Mouse (Mus musculus) NIH3T3 (cell line): ENCODE measurements at regions not wholly inside any gene's neighbourhood (a gene's known extent, or its start where the extent isn't known, plus 50 kb on each side); places are given as distances from the start of the nearest gene placed in this dataset.

Experiments used
- DNase-seq: peaks from one replicate; pipeline ENCODE4 v3.0.0-alpha.2; 2012; ENCODE audit warnings: low read depth

DNA sequence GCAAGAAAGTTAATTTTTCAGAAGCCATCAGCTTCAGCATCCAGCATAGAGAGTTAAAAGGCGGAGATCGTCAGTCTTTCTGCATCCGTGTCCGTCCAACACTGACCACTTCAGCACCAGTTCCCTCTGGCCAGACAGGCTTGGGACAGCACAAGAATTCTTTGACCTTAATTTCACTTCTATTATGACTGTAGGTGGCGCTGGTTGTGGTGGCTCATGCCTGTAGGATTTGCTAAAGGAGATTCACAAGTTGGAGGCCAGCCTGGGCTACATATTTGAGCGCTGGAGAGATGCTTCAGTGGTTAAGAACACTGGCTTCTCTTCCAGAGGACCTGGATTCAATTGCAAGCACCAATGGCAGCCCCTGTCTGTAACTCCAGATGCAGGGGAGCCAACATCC, 66.0 kb downstream of the Amer2 start:
- no peak for DNase-seq

DNA sequence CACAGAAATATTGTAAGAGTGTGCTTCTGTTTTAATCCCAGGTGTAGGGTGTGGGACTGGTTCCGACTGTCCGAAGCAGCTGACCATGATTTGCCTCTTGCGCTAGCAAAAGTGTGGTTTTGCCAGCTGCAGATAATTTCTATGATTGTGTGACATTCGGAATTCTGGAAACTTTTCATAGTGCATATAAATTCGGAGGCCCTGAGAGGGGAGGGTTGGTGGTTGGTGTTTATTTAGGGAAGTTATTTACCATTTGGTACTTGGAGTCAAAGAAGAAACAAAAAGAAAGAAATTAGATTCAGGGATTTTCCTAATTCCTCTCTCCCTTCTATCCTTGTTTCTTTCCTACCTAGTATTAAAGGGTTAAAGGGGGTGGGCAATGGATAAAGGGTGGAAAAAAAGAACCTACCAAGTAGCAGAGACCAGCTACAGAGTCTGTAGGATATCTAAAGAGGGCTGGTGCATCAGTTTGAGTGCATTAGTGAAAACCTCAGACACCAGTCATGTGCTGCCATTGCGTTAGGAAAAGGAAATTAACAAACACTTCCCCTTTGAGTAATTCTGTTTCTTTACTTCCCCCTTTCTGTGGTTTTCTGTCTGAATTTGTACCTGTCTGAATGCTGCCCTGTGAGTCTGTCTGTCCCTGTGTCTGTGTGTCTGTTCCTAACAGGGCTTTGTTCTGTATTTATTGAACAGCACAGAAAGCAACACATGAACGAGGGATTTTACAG, 70.9 kb downstream of the Amer2 start:
- no peak for DNase-seq

DNA sequence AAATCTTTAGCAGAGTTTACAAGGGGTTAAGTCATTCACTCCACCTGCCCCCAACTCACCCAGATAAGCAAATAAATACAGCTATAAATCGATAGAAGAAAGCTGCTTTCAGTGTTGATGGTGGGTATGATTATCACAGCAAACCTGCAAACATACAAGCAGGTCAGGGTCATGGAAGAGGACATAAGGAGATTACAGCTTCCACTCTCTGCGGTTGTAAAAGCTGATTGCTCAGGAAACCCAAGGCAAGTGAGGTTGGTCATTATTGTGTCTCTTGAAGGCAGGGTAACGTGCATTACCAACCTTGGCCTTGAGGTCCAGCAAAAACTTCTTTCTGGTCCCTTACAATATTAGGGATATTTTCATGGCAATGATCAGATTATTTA, 71.5 kb downstream of the Amer2 start:
- no peak for DNase-seq

DNA sequence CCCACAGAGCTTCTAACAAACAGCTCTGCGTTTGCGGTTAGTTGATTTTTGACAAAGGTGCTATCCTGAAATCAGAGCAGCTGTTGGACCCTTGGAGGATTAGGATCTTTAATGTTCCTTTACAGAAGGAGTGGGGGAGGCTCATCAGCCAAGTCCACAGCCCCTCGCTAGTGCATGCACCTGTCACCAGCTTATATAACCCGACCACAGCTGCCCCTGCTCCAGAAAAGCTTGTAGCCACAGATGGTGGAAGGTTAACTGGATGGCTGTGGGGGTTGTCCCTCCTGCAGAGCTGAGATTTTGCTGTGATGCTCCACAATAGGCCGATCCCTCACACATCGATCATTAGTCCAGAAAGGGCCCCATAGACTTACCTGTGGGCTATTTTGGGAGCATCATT, 73.0 kb downstream of the Amer2 start:
- no peak for DNase-seq

DNA sequence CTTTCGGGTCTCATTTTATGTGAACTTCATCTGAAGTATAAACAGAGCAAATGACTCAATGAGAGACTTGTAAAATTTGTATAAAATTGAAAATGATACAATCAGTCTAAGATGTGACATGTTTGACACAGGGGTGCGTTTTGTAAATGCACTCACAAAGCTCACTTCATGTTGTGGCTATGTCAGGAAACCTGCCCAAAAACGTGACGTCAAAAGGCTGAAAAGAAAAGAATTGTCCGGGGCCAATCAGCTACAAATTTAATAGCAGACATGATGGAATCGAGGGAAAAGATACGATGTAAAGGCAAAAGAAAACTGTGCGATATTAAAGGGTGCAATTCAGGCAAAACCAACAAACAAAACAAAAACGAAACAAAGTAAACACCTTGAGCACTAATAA, 78.2 kb downstream of the Amer2 start:
- no peak for DNase-seq

DNA sequence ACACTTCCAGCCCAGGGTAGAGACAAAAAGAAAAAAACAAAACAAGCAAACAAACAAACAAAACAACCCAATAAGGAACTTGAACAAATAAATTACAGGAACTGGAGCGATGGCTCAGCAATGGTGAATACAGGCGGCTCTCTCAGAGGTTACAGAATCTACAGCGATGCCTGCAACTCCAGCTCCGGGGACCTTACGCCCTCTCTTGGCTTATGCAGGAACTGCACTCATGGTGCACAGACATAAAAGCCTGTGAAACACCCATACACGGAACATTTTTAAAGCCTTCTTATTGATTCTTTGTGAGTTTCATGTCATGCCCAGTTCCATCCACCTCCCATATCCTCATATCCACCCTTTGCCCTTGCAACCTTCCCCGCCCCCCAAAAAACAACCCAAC, 78.6 kb downstream of the Amer2 start:
- DNase-seq = no peak

DNA sequence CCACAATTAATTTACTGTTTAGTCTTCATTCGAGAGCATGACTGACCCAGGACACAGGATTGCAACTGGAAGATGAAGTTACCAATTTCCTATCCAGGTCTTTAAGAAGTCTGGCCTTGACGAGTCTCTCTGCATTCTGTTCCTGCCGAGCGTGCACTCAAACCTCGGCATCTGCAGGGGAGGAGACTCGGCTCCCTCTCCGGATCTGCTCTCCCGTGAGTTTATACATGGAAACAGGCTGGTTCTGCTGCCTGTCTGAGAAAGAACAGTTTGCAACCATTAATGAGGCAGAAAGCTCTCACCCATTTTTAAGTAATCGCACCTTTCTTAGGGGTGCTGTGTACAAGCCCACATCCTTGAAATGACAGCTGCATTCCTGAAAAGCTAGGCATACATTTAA, 83.7 kb downstream of the Amer2 start:
- no peak for DNase-seq

DNA sequence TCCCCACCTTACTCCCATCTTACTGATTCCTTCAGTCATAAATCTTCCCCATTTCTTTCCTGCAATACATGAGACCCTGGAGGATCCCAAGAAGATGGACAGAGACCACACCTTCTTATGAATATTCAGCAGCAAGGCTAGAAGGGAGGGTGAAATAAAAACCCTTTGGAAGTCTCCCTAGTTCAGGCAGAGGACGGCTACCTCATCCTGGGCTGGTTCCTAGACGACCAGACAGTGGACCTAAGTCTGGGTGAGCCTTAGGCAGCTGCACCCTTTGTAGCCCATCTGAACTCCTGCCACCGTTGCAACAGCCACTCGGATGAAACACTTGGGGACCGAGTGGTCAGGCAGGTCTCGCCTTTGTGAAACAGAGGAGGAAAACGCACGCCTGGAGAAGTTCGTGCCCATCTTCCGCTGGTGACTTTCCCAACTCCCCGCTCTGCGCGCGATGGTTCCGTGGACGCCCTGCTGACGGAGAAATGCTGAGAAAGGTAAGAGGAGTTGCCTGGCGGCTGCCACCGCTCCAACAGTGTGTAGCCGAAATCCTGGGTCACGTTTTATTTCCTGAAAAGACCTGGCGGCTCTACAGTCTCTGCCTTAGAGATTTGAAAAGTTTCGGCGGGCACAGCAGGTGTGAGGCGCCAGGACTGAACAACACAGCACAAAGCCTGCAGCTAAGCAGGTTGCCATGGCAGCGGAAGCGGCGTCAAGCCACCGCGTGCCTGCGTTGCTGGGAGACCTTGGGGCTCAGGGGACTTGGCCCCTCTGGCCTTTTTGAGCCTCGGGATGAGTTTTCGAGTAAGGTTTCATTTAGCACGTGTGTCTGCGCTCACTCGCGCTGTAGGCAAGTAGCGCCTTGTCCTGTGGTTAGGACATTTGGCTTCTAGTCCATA, 112.2 kb downstream of the Amer2 start:
- no peak for DNase-seq

DNA sequence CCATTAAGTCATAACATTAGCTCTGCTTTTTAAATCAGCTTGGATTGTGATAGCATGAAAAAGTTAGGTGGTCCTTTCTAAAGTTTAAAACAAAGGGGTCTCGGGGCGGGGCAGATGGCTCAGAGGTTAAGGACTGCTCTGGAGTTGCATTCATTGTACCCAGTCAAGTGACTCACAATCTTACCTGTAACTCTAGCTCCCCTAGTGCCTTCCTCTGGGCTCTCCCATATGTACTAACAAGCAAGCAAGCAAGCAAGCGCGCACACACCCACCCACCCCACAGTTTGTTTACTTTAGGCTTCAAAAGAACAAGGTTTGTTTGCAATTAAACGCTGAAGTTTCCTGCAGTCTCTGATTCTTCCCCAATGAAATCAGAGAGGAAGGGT, 112.8 kb downstream of the Amer2 start:
- DNase-seq = no peak

DNA sequence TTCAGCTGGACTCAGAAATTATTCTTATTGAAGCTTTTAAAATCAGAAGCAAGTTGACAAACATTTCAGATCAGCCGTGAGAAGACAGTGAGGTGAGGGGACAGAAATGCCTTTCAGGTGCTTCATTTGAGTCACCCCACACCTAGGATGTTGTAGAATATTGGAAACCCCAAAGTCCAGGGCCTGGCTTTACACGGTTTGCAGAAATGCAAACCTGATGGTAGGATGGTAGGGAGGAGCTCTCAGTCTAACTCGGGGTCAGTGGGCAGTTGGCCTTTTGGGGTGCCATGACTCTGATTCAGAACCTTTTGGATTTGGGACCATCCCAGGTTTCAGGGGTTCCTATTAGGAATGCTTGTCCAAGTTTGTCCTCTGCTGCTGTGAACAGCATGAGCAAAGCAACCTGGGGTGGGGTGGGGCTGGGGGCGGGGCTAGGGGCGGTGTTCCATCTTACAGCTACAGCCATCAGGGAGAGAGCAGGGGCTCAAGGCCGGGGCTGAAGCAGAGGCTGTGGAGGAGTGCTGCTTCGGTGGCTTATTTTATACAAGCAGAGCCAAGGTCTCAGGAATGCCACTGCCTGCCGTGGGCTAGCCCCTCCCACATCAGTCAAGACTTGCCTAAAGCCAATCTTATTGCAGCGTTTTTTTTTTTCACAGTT, 113.3 kb downstream of the Amer2 start:
- no peak for DNase-seq

DNA sequence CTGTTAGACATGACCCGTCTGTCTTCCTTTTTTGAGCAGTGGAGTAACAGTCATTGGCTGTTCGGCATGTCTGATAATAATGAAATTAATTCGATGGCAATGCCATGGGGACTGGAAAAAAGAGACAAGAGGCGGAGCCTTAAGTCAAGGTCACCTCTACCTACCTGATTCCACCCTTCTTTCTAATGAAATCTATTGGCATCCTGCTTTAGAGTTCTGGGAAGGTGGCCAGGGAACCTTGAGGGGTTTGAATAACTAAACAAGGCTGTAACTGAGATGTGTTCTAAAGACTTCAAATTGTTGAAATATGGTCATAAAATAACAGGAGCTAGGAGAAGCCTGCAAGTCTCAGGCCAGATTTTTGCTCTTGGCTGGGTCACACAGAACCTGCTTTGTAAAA, 116.1 kb downstream of the Amer2 start:
- no peak for DNase-seq

DNA sequence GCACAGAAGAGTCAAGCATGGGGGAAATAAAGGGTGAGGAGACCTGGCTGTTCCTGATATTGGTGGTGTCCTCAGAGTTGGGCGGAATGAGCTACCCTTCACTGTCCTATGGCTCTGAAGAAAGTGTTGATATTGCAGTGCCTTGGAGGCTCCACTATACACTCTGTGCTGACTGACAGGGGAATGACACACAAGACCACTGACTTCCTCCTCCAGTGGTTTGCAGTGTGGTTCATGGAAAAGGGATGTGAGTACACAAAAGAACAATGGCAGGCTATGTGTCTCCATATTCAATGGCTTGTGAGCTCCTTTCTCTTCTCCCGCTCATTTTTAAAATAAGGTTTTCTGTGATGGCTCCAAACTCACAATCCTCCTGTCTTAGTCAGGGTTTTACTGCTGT, 117.8 kb downstream of the Amer2 start:
- no peak for DNase-seq

DNA sequence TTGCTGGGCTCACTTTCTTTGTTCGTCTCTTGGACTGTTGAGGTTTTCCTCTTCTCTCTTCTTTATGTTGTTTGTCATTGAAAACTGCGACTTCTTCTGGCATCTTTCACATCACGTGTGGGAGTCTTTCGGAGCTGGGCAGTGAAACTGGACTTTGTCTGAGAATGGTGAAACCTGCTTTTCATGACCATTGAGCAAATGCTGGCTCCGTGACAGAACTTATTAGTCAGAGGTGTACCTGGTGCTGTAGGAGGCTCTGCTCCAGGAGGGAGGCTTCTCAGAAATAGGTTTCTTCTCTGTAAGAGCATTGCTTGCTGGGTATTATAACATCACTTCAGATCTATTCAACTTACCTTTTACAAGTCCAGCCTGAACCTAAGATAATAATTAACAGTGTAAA, 122.4 kb downstream of the Amer2 start:
- DNase-seq = no peak

DNA sequence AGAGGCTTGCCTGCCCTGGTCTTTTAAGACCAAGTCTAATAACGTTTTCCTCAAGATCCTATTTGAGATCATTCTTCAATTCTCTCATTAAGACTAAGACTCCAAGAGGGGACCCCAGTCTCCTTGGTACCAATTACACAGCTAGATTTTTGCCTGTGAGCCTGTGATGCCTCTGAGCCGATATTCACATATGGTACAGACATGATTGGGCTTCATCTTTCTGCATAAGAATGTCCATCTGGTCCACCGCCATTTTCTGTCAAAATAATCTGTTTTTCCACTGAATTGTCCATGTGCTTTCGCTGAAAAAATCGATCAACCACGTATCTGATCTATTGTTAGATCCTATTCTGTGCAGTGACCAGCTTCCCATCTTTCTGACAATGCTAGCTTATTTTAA, 129.5 kb downstream of the Amer2 start:
- no peak for DNase-seq

DNA sequence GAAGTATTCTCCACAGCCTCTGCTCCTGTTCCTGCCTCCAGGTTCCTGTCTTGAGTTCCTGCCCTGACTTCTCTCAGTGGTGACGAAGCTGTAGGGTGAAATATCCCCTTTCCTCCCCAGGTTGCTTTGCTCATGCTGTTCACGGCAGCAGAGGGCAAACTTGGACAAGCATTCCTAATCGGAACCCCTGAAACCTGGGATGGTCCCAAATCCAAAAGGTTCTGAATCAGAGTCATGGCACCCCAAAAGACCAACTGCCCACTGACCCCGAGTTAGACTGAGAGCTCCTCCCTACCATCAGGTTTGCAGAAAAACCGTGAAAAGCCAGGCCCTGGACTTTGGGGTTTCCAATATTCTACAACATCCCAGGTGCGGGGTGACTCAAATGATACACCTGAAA, 128.7 kb upstream of the Spata13 start:
- no peak for DNase-seq

DNA sequence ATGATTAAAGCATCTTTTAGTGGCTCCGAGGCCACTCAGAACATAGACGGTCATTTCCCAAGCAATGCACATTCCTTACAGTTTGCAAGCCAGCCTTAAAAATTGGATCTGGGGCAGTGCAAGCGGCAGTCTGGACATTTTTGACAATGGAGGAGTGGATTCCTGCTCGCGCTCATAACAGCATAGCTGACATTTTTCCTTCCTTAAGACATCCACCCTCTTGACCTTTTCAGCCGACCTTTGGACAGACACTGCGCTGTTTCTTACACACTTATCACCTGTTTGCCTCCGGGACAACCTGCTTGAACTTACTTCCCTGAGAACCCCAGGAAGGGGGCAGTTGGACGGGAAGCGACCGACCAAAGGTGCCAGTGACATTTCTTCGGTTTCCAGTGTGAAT, 127.5 kb upstream of the Spata13 start:
- no peak for DNase-seq

DNA sequence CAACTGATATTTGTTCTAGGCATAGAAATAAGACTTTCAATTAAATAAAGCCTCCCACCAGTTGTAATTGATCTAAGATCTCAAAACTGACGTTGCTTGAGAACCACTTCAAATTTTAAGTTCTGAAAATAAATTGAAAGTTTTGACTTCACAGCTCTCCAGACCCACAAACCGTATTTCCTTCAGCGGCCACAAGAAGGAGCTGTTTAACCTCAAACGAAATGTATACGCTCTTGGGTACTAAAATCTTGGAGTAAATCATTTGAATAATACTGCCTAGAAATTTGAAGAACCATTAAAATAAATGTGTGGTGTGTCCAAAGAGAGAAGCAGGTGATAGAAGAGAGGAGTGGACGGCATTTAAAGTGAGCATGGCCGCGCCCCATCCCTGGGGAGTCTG, 120.2 kb upstream of the Spata13 start:
- peak; percentile 68 for DNase-seq

DNA sequence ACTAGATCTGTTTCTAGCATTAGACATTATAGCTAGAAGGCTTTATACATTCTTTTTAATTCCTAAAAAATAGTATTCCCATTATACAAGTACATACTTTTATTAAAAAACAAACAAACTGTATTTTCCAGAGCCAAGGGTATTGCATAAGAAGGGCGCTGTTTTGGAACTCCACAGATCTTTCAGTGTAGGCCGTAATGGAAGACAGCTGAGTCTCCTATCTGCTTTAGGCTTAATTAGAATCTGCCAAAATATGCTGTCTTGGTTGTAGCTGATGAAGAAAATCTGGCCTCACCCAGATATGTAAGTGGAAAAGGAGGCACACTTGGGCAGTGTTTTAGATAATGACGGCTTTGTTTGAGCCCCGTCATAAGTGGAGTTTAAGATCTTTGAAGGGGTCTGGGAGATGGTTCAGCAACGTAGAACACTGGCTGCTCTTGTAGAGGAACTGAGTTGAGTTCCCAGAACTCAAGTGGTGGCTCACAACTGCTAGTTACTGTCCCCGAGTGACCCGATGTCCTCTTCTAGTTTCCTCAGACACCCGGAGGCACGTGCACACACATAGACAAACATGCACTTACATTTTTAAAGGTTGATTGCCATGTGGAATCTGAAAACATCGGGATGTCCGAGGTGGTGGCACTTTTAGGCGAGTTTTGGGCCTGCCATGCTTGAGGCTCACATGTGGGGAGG, 118.6 kb upstream of the Spata13 start:
- DNase-seq = no peak

DNA sequence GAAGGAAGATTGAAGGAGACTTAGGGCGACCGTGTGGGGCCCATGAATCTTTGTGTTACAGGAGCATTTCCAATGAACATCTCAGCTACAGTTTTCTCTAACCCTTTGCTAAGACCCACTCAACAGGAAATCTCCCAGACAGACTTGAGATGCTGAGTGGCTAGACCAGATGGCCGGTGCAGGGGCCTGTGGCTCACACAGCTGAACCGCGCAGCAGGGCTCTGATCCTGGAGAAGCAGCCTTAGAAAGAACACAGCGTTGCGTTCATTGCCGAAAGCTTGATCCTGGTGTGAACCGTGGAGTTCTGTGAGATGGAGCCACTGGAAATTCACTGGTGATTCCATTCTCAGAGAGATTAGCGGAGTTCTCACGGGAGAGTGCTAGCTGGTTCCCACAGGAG, 115.9 kb upstream of the Spata13 start:
- DNase-seq = no peak

DNA sequence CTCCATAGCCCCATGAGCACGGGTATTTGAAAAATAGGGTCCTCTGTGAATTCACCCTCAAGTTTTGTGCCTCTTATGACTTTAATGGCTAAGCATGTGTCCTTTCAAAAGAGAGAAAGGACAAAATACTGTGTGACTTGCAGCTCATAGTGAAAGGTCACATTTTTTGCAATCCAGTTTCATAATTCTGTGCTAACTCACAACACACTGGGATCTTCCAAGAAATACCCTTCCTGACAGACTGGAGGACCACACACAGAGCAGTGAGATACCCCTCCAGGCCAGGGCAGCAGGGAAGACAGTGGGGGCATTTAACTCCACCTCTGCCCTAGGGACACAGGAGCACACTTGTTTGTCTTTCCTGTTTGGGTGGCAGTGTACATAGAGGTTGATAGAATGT, 110.8 kb upstream of the Spata13 start:
- no peak for DNase-seq

DNA sequence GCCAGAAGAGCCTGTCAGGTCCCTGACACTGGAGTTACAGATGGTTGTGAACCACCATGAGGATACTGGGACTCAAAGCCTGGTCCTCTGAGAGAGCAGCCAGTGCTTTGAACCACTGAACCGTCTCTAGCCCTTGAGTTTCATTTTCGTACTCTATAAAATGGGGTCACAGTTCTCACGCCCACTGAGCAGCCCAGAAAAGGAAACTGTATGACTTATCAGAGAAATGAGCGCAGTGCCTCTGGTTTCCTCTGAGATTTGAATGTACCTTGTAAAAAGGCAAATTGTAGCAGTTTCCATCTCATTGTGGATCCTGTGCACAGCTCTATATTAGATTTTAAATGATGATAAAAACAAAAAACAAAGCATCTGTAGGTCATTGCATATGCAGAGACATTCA, 108.9 kb upstream of the Spata13 start:
- no peak for DNase-seq

DNA sequence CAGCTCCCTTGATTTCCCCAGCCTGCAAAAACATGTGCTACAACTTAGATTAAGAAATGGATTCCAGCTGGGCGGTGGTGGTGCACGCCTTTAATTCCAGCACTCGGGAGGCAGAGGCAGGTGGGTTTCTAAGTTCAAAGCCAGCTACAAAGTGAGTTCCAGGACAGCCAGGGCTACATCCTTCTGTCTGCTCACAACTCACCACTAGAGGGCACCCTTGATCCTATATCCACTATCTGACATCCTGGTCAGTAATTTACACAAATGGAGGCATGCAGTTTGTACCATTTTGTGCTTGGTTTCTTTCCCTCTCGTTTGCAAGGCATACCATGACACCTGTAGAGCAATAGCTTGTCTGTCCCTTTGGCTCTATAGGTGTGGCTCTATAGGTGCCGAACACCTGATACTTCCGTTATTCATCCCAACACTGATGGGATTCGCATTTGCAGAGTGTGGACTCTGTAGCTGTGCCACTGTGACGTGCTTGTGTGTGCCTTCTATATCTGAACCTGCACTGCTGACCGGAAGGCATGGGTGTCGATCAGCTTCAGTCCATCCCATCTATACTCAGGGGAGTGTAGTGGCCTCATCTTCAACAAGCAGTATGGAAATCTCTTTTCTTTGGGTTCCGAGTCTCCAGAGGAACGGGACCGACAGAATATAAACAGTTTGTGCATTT, 108.4 kb upstream of the Spata13 start:
- DNase-seq = peak; percentile 80
